Mouse (Mus musculus): Measurements from ENCODE around the gene St6gal2. TPM values are rescaled to one million over a fixed set of nuclear protein-coding genes. Genes with fewer than 3 reads are reported as not detected.

Gene St6gal2
- not detected for total RNA-seq (2021)
- long read RNA-seq, experiment 1, partial matches to known transcripts: 0 of 3 reads
- long read RNA-seq, experiment 1, other reads (novel, unspliced or antisense): 3 of 3 reads
- long read RNA-seq, experiment 2, partial matches to known transcripts: 0 of 2 reads
- long read RNA-seq, experiment 2, other reads (novel, unspliced or antisense): 2 of 2 reads

DNA sequence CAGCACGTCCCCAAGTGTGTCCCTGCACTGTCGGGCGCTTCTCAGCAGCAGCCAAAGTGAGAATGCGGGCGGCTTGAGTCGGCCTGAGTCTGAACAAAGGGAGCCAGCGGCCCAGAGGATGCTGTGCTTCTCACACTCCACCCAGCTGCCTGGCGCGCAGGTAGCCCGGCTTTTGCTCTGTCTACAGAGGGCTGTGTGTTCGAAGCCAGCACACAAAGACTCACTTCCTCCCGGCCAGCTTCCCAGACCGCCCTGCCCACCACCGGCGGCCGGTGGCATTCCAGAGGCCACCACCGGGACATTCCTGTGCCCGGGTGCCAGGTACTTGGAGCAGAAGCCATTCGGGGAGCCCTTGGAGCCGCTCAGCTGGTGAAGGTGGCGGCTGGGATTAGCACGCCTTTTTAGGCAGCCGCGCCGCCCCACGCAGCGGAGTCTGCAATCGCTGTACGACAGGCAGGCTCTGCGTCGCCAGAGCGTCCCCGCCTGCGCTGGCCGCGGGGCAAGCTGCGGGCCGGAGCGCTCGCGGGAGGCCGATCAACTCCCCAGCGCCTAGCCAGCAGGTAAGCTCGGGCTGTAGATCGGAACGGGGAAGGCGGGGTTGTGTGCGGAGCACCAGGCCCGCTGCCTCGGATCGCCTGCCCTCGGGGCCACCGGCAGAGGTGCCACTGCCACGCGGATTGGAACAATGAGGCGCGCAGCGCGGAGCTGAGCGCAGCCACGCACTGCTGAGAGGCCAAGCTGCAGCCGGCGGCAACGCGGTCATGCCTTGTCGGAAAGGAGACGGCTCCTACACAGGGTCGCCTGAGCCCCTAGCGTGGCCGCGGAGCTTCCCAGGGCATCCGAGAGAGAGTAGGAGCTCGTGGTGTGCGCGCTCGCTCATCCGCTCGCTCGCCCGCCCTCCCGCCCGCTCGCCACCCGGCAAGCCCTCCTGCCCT is at the start of gene St6gal2:
TSS of gene St6gal2 (plus strand) at position 133 of the 935 bp plus-strand sequence.
- DNase-seq: no peak

DNA sequence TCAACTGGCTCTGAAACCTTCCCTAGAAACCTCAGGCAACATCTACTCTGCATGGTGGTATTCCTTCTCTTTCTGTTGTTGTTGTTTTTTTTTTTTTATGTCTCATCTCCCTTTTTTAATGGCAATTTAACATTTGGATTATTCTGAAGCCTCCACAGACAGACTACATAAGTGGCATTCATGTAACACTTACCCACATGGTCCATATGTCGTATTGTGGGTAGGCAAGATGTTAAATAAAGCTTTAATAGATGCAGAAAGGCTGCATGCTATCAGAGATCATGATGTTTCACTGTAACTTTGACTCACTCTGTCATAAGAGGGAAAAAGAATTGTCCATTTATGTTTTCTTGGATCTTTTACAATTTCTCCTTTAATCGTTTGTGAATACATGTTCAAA is 39.1 kb upstream of the St6gal2 start:
- DNase-seq: no peak

DNA sequence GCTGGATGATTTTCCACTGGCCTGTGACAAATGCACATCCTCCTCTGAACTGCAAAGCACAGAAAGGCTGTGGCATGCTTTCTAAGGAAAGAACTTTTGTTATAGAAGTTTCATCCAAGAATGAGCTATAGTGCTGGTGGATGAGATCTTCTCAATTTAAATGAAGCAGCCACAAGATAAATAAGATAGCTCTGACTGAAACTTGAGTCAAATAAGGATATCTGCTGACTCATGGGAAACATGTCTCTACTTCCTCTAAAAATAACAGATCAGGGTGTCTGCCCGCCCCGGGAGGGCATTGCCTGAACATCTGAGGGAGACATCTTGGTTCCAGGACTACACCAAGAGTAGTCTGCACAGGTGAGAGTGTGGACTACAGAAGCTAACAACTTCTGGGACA is 28.7 kb upstream of the St6gal2 start:
- no peak for DNase-seq

DNA sequence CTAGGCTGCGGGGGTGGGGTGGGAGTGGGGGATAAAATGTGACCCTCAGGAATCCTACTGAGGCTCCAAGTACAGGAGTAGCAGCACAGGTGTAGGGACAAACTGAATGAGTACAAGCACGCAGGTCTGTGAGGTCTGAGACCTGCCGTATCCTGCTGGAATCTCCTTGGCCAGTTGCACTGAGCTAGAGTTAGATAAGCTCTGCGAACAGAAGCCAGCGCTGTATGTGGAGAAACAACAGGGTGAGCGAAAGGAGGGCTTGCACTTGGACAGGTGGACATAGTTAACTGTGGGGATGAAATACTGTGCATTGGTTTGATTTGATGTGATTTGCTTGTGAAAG is 974 bp downstream of the St6gal2 start:
- no peak for DNase-seq

- DNase-seq: no peak
These were observed 1.5 kb downstream of the St6gal2 start for GRCm38 (mm10) chr17:55446698-55447097.

DNA sequence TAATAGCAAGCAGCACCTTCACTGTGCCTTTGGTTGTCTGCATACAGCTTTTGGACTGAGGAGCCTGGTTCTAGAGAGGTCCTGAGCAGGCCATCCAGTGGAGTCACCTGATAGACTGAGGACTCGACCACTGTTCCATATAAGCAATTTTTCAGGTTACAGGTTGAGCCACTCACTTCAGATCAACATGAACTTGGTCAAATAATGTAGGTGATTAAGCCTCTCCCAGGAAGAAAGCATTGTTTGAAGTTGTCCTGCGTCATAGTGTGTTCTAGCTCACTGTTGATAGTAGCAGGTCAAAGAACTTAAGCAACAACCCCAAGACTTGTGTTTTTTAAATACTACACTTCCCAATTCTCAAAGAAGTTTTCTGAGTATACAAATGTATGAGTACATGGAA is 5.8 kb downstream of the St6gal2 start:
- no peak for DNase-seq

- DNase-seq: no peak
These were observed 9.3 kb downstream of the St6gal2 start for GRCm38 (mm10) chr17:55454487-55454886.

GRCm38 (mm10) chr17:55460187-55460586 is 15.0 kb downstream of the St6gal2 start:
- DNase-seq: no peak

GRCm38 (mm10) chr17:55467579-55467978 is 22.4 kb downstream of the St6gal2 start:
- DNase-seq: no peak

GRCm38 (mm10) chr17:55468963-55469362 is 23.8 kb downstream of the St6gal2 start:
- DNase-seq: no peak

DNA sequence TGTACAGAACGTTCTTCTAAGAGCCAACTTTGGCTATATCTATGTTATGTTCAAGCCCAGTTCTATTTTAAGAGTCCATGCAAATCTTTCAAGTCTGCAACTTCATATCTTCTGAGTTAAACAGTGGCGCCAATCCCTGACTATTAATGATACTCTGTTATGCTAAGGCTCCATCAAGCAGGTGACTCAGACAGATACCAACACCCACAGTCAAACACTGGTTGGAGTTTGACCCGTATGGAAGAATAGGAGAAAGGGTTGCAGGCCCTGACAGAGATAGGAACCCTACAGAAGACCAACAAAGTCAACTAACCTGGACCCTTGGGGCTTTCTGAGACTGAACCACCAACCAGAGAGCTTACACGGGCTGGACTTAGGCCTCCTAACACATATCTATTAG is 30.8 kb downstream of the St6gal2 start:
- no peak for DNase-seq

DNA sequence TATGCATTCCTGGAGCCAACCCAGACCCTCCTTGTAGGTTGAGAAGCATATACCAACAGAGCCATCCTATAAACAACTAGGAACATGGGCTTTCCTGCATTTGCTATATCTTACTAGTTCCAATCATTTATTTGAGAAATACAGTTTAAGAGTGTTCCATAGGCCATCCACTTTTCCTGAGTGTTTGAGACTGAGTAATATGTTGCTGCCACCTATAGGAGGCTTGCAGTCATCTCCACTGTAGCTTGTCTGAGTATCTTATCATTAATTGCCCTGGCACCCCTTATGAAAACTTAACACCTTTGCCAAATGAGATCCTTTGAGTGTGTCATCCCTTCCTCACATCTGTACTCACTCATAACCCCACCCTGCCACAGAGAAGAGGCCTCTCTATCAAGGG is 32.2 kb downstream of the St6gal2 start:
- no peak for DNase-seq

DNA sequence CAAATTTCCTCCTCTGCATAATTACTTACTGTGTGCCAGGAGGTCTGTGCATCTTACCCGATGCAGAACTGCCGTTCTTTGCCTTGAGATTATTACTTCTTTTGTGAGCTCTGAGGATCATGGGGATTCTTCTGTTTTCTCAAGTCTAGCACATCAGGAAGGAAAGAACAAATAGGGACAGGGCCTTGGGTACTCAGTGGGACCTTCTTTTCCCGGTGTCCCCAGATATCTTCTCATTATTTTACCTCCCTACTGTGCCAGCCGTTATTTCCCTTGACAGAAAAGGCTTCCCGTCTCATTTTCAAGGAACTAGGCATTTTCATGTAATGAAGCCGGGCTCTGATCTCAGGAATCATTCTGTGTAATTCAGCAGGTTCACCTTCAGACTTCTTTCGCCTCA is 34.2 kb downstream of the St6gal2 start:
- DNase-seq: no peak

DNA sequence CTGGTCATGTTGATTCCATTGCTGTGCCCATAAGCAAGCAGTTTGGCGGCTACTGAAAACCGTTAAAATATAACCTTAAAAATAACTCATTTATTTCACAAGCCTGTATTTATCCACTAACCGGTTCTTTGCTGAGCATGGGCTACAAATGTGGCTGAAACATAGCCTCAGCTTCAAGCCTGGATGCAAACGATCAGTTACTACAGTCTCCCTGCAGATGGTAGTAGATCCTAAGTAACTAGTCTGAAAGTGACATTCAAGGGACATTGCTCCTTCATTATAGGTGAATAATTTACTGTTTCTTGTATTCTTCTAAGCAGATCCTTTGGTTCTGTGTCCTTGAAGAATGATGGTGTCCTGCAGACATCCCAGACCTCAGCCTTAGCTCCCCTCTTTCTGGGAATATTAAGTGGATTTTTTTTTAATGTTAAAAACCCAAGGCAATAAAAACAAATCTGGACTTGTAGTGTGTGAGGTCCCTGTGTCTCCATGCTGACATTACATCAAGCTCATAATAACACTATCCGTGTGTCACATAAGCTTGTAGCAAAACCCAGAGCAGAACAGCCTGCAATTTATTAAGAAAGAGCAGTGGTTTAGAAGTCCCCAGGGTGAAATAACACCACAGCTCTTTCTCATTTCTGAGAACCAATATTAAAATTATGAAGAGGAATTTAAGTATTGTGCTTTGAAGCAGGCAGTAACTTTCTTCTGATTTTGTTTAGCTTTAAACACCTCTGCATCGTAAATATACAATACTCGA is 39.1 kb downstream of the St6gal2 start:
- DNase-seq: no peak

- no peak for DNase-seq
These were observed 86.7 kb downstream of the St6gal2 start for GRCm38 (mm10) chr17:55531872-55532271.

DNA sequence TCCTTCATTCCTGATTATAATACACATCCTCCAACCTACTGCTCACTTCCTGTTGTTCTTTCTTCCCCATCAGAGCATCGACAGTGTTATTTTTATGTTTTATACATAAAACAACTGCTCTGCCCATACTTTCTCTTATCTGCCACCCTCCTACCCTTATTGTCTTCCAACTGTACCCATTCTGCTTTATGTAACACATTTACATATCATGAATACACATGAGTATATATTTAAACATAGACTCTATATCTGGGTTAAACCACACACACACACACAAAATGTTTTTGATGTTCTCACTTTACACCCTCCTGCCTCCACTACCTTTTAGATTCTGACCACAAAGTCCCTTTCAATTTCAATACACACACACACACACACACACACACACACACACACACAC is 103.3 kb downstream of the St6gal2 start:
- DNase-seq: no peak

- DNase-seq: no peak
These were observed 116.6 kb downstream of the St6gal2 start for GRCm38 (mm10) chr17:55561774-55562173.

Other genes with a start within 250 kb of the St6gal2 start
- gene Vmn2r118, start 179.8 kb downstream of the St6gal2 start, total RNA-seq (2021): not detected

All from gastrocnemius, postnatal 25 days (tissue).